Mouse (Mus musculus): ENCODE data around the gene Gbf1. TPM values are rescaled to one million over a fixed set of nuclear protein-coding genes. Genes with fewer than 3 reads are reported as not detected.
"Not testable (repeated sequence)": the region's sequence is repeated elsewhere in the genome, so short reads cannot be mapped to it uniquely, and the experiment has no call there.

Gene Gbf1
- 71.1 and 81.0 TPM in 2 replicates for polyA plus RNA-seq (2015; fragmentation: Nextera tagmentation; extraction: Ambion mirVana)

DNA sequence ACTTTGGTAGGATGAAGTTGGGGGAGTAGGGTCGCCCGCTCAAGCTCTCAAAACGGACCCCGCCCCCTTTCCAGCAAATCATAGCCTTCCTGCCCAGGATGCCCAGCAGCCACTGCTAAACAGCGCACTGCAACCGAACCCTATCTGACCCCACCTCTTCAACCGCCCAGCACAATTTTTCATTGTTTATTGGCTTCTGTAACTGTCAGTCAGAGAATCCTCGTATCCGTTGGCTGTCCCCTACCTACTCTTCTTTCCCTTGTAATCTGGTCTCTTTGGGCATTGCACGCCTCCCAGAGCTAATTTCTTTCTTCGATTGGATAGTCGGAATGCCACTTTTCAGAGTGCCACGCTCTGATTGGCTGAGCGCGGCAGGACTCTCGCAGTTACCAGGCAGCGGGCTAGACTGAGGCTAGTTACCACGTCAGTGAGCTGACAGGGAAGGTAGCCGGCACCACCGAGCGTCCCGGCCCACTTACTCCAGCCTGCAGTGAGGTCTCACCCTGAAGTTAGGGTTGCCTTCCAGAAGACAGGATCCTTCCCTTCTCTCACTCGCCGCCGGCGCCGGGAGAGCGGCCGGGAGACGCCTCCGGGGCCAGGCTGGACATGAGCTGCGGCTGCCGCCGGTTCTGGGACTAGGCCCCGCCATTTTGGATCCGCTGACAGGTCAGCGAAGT is at the start of gene Gbf1:
Gene Gbf1 (plus strand): TSS at position 383 of the 677 bp plus-strand sequence.
- Histone ChIP-seq H3K27me3 (peaks cover 38% of the 10 kb centered on the region), H3K4me3 (peak within 1 kb of the TSS; percentile 94), H3K9ac (peak within 1 kb of the TSS; percentile 82), H3K4me2 (peak within 1 kb of the TSS; percentile 90), H3K36me3 (no peaks in the 10 kb centered on the region), H3K9me3 (no peaks in the 10 kb centered on the region), H3K27ac (replicated peaks) (peak within 1 kb of the TSS; percentile 84), H3K4me1 (replicated peaks) (peaks cover 57% of the 10 kb centered on the region)
- under 1% methylated on average over 34 of the region's 37 CpGs for WGBS
- peak; percentile 99 for ATAC-seq (ENCODE audit: low FRiP score, low read depth)

DNA sequence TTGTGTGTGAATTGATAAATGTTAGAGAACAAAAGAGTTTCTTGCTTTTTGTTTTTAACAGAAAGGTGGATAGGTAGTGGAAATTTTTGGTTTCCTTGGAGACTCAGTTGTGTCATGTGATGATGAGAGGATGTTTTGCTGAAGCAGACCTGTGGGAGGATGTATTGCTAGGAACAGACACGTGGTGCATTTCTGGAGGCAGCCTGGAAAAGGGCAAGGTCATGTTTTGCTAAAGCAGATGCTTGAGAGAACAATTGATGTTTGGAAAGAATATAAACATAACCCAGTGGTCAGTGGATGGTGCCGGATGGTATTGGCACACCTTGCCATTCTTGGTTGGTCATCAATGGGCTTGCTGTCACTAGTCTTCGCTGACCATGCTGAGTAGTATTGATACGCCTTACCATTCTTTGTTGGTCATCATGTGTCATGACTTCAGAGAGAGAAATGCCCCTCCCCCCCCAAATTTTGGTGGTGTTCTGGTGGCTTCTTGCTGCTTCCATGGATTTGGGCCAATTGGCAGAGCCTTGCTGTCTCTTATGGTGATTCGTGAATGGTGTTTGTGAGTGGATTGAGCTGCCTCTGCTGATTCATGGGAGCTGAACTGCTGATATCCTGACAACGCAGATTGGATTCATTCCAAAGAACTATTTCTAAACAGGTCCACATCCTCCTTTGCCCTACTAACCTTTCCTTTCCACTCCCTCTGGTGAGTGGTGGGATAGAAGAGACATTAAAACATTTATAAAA is 48.7 kb upstream of the Gbf1 start:
- Histone ChIP-seq H3K36me3 (no peaks in the 10 kb centered on the region), H3K4me2 (no peak overlapping the region), H3K4me1 (replicated peaks) (no peaks in the 10 kb centered on the region), H3K9ac (no peak overlapping the region), H3K27ac (replicated peaks) (no peak overlapping the region), H3K27me3 (no peaks in the 10 kb centered on the region), H3K4me3 (no peak overlapping the region), H3K9me3 (no peaks in the 10 kb centered on the region)
- no peak for ATAC-seq (ENCODE audit: low FRiP score, low read depth)
- WGBS: 84% methylated on average over 6 of the region's 6 CpGs

DNA sequence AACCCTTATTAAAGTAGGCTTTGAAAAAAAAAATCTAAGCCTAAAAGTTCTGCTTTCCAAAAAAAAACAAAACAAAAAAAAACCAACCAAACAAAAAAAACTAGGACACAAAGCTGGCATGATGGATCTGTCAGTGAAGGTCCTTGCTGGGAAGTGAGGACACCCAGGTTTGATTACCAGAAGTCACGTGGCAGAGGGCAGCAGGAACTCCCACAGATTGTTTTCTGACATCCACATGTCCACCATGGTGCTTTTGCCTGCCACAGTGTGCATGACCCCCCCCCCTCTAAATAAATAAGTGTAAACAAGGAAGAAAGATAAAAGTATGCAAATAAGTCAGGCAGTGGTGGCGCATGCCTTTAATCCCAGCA is 48.1 kb upstream of the Gbf1 start:
- H3K4me1 ChIP-seq (replicated peaks): no peaks in the 10 kb centered on the region
- no peak overlapping the region for H3K9ac ChIP-seq
- no peak overlapping the region for H3K4me2 ChIP-seq
- no peaks in the 10 kb centered on the region for H3K9me3 ChIP-seq
- no peak for ATAC-seq (ENCODE audit: low FRiP score, low read depth)
- 78% methylated on average over 2 of the region's 2 CpGs for WGBS
- H3K27me3 ChIP-seq: no peaks in the 10 kb centered on the region
- H3K27ac ChIP-seq (replicated peaks): no peak overlapping the region
- H3K4me3 ChIP-seq: no peak overlapping the region
- no peaks in the 10 kb centered on the region for H3K36me3 ChIP-seq

DNA sequence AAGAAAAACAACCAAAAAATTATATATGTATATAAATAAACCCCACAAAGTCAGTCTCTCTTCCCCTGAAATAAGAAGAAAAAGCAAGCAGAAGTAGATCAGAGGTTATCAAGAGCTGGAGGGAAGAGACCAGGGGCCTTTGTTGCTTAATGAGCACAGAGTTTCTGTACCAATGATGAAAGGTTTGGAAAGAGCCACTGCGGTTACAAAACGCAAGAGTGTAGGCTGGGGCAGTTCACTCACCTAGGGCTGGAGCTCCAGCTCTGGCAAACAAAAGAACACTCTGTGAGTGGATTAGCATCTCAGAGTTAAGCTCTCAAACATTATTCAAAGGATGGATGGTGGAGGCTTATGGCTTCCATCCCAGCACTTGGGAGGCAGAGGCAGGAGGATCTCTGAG is 42.1 kb upstream of the Gbf1 start:
- Histone ChIP-seq H3K4me3 (no peak overlapping the region), H3K27me3 (no peaks in the 10 kb centered on the region), H3K27ac (replicated peaks) (no peak overlapping the region), H3K9ac (no peak overlapping the region), H3K4me2 (no peak overlapping the region), H3K36me3 (no peaks in the 10 kb centered on the region), H3K4me1 (replicated peaks) (no peaks in the 10 kb centered on the region), H3K9me3 (no peaks in the 10 kb centered on the region)
- 66% methylated on average over 2 of the region's 2 CpGs for WGBS
- no peak for ATAC-seq (ENCODE audit: low FRiP score, low read depth)

DNA sequence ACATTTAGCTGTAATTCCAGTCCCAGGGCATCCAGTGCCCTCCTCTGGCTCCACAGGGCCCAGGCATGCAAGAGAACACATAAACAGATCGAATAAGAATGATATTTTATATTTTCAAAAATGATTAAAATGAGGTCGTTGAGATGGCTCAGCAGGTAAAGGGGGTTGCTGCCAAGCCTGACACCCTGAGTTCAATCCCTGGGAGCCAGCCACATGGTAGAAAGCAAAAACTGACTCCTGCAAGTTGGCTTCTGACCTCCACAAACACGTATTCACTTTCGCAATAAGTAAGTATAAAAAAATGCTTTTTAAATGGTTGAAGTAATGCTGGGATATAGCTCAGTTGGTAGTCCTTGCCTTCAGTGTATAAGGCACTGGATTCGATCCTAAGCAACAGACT is 41.5 kb upstream of the Gbf1 start:
- no peaks in the 10 kb centered on the region for H3K9me3 ChIP-seq
- no peak for ATAC-seq (ENCODE audit: low FRiP score, low read depth)
- H3K36me3 ChIP-seq: no peaks in the 10 kb centered on the region
- no peak overlapping the region for H3K4me3 ChIP-seq
- no peak overlapping the region for H3K4me2 ChIP-seq
- no peak overlapping the region for H3K27ac ChIP-seq (replicated peaks)
- 79% methylated on average over 5 of the region's 5 CpGs for WGBS
- H3K4me1 ChIP-seq (replicated peaks): no peaks in the 10 kb centered on the region
- no peaks in the 10 kb centered on the region for H3K27me3 ChIP-seq
- no peak overlapping the region for H3K9ac ChIP-seq

DNA sequence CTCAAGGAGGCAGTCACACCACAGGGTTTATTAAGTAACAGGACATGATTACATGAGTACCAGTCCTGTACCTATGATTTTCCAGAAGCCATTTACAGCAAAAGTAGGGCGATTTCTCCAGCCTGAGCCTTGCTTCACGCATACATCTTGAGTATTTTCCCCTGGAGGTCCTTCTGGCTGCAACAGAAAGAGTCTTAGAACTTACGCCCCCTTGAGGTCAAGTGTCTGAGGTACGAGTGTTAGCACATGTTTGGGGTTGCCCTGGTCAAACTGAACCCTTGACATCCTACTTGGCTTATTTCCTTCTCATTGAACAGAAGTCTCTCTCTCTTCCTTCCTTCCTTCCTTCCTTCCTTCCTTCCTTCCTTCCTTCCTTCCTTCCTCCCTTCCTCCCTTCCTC is 37.7 kb upstream of the Gbf1 start:
- Histone ChIP-seq H3K4me1 (replicated peaks) (no peaks in the 10 kb centered on the region), H3K27me3 (no peaks in the 10 kb centered on the region), H3K9me3 (no peaks in the 10 kb centered on the region), H3K27ac (replicated peaks) (no peak overlapping the region), H3K4me2 (no peak overlapping the region), H3K4me3 (no peak overlapping the region), H3K9ac (no peak overlapping the region), H3K36me3 (no peaks in the 10 kb centered on the region)
- WGBS: 64% methylated on average over 4 of the region's 4 CpGs
- no peak for ATAC-seq (ENCODE audit: low FRiP score, low read depth)

DNA sequence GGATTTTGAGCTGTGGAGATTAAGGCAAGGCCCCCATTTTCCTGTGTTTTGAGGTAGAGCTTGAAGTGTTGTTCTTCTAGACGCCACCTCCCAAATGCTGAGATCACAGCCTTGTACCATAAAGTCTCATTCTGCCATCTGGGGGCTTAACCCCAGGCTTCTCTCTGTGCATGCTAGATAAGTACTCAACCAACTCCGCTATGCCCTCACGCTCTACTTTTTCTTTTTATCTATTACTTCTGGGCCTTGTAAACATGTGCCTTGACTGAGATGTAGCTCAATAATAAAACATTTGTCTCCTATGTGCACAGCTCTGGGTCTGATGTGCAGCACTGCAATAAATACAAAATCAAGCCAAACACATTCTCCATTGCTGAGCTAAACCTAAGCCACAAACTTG is 32.9 kb upstream of the Gbf1 start:
- Histone ChIP-seq H3K4me1 (replicated peaks) (no peaks in the 10 kb centered on the region), H3K27me3 (no peaks in the 10 kb centered on the region), H3K4me2 (no peak overlapping the region), H3K36me3 (no peaks in the 10 kb centered on the region), H3K9me3 (no peaks in the 10 kb centered on the region), H3K27ac (replicated peaks) (no peak overlapping the region), H3K4me3 (no peak overlapping the region), H3K9ac (no peak overlapping the region)
- WGBS: 94% methylated on average over 3 of the region's 3 CpGs
- ATAC-seq (ENCODE audit: low FRiP score, low read depth): no peak

DNA sequence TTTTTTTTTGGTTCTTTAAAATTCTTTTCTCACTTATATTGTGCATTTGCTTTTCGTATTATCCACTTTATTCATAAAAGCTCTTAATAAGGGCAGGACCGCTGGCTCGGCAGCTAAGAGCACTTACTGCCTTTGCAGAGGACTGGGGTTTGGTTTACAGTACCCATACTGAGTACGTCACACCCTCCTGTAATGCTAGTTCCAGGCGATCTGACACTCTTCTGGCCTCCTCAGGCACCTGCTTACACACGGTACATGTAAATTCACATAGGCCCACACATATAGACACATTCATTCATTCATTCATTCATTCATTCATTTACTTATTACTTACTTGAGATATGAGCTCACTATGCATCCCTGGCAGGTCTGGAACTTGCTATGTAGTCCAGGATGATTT is 31.4 kb upstream of the Gbf1 start:
- Histone ChIP-seq H3K4me2 (no peak overlapping the region), H3K4me1 (replicated peaks) (no peaks in the 10 kb centered on the region), H3K27me3 (no peaks in the 10 kb centered on the region), H3K4me3 (no peak overlapping the region), H3K9me3 (no peaks in the 10 kb centered on the region), H3K36me3 (no peaks in the 10 kb centered on the region), H3K27ac (replicated peaks) (no peak overlapping the region), H3K9ac (no peak overlapping the region)
- 81% methylated on average over 6 of the region's 6 CpGs for WGBS
- no peak for ATAC-seq (ENCODE audit: low FRiP score, low read depth)

DNA sequence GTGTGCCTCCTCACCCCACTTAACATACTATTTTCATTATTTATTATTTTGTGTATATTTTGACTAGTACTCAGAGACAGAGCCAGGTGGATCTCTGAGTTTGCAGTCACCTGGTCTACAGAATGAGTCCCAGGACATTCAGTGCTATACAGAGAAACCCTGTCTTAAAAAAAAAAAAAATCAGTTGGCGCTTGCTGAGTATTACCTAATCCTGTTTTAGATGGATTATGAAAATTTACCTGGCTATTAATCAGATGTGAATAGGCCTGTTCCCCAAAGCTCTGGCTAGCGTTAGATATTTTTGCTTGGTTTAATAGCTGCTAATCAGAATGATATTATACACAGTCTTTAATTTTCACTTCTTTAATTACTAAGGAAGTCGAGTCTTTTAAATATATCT is 28.4 kb upstream of the Gbf1 start:
- H3K4me1 ChIP-seq (replicated peaks): no peaks in the 10 kb centered on the region
- WGBS: 83% methylated on average over 3 of the region's 3 CpGs

DNA sequence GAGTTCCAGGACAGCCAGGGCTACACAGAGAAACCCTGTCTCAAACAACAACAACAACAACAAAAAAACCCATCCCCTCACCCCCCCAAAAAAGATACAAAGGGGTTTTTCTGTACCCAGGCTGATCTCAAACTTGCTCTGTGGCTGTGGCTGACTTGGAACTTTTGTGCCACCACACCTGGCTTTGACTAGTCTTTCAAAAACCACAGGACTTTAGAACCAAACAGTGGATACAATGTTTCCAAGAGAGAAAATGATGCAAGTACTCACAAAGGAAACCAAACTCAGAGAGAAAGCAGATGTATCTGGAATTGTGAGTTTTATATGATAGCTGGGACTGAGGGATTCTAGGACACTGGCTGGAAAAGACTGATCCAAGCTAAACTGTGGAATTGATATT is 27.7 kb upstream of the Gbf1 start:
- Histone ChIP-seq H3K36me3 (no peaks in the 10 kb centered on the region), H3K9ac (no peak overlapping the region), H3K27me3 (0 out of 2 replicates have a peak, but pooled peaks cover 4% of the 10 kb centered on the region), H3K4me3 (no peak overlapping the region), H3K9me3 (no peaks in the 10 kb centered on the region), H3K27ac (replicated peaks) (no peak overlapping the region), H3K4me2 (no peak overlapping the region), H3K4me1 (replicated peaks) (no peaks in the 10 kb centered on the region)
- no peak for ATAC-seq (ENCODE audit: low FRiP score, low read depth)

More for the DNA sequence above, 28.4 kb upstream of the Gbf1 start:
- Histone ChIP-seq H3K9ac (no peak overlapping the region), H3K27ac (replicated peaks) (no peak overlapping the region), H3K9me3 (no peaks in the 10 kb centered on the region), H3K4me3 (no peak overlapping the region), H3K27me3 (0 out of 2 replicates have a peak, but pooled peaks cover 4% of the 10 kb centered on the region), H3K36me3 (no peaks in the 10 kb centered on the region), H3K4me2 (no peak overlapping the region)
- no peak for ATAC-seq (ENCODE audit: low FRiP score, low read depth)

DNA sequence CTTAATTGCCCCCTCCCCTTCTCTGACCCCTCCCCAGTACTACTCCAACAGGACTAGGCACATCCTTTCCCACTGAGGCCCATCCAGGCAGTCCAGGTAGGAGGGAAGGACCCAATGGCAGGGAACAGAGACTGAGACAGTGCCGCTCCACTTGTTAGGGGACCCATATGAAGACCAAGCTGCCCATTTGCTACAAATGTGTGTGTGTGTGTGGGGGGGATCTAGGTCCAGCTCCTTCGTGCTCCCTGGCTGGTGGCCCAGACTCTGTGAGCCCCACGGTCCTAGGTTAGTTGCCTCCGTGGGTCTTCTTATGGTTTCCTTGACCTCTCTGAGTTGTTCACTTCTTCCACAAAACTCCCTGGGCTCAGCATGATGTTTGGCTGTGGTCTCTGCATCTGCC is 26.0 kb upstream of the Gbf1 start:
- H3K27me3 ChIP-seq: peaks cover 16% of the 10 kb centered on the region
- no peak overlapping the region for H3K27ac ChIP-seq (replicated peaks)
- no peak for ATAC-seq (ENCODE audit: low FRiP score, low read depth)
- WGBS: 90% methylated on average over 4 of the region's 4 CpGs
- no peak overlapping the region for H3K4me2 ChIP-seq
- H3K9me3 ChIP-seq: no peaks in the 10 kb centered on the region
- H3K9ac ChIP-seq: no peak overlapping the region
- no peaks in the 10 kb centered on the region for H3K36me3 ChIP-seq
- no peak overlapping the region for H3K4me3 ChIP-seq
- no peaks in the 10 kb centered on the region for H3K4me1 ChIP-seq (replicated peaks)

DNA sequence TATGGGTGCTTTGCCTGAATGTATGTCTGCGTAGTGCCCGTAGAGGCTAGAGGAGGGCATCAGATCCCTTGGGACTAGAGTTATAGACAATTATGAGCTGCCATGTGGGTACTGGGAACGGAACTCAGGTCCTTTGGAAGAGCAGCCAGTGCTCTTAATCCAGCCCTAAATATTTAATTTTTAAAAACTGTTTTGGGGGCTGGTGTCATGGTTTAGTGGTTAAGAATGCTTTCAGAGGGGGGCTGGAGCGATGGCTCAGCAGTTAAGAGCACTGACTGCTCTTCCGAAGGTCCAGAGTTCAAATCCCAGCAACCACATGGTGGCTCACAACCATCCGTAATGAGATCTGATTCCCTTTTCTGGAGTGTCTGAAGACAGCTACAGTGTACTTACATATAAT is 22.6 kb upstream of the Gbf1 start:
- not testable (repeated sequence) for H3K4me3 ChIP-seq; ATAC-seq (ENCODE audit: low FRiP score, low read depth); H3K9ac ChIP-seq; H3K4me2 ChIP-seq; H3K9me3 ChIP-seq; H3K27ac ChIP-seq (replicated peaks); H3K4me1 ChIP-seq (replicated peaks); H3K36me3 ChIP-seq
- 80% methylated on average over 6 of the region's 6 CpGs for WGBS
- peaks cover 47% of the 10 kb centered on the region for H3K27me3 ChIP-seq
